Mouse (Mus musculus): ENCODE measurements around the gene Plxdc1. TPM values are rescaled to one million over a fixed set of nuclear protein-coding genes. Genes with fewer than 3 reads are reported as not detected.

Plxdc1 gene
- polyA plus RNA-seq, 1 experiment, result 0.02 TPM

GRCm38 (mm10) chr11:97998074-97998793 is 12.0 kb upstream of the Plxdc1 start:
- TF ChIP-seq GATA1 (IDR thresholded peaks at IDR 0.05; ENCODE audit: low read length) (no peak), TAL1 (IDR thresholded peaks at IDR 0.05; ENCODE audit: low read length) (no peak)
- Histone ChIP-seq H3K4me1 (ENCODE audit: control insufficient read depth) (peaks cover 29% of the 10 kb centered on the region), H3K4me3 (replicated peaks) (no peak overlapping the region), H3K27me3 (ENCODE audit: control insufficient read depth) (peaks cover 55% of the 10 kb centered on the region), H3K9me3 (ENCODE audit: control insufficient read depth, low read length) (no peaks in the 10 kb centered on the region; the same call in 1 of the 2 replicates), H3K36me3 (ENCODE audit: control insufficient read depth) (no peaks in the 10 kb centered on the region)

- H3K4me3 ChIP-seq (replicated peaks), result no peak overlapping the region
- peaks cover 22% of the 10 kb centered on the region for H3K4me1 ChIP-seq (ENCODE audit: control insufficient read depth)
- no peaks in the 10 kb centered on the region for H3K36me3 ChIP-seq (ENCODE audit: control insufficient read depth)
- peaks cover 48% of the 10 kb centered on the region for H3K27me3 ChIP-seq (ENCODE audit: control insufficient read depth)
- TF ChIP-seq GATA1 (IDR thresholded peaks at IDR 0.05; ENCODE audit: low read length) (no peak), TAL1 (IDR thresholded peaks at IDR 0.05; ENCODE audit: low read length) (no peak)
- H3K9me3 ChIP-seq (ENCODE audit: control insufficient read depth, low read length), result no peaks in the 10 kb centered on the region
These were observed 11.2 kb upstream of the Plxdc1 start for GRCm38 (mm10) chr11:97997387-97997960.

GRCm38 (mm10) chr11:97996691-97997090 is 10.4 kb upstream of the Plxdc1 start:
- Histone ChIP-seq H3K36me3 (ENCODE audit: control insufficient read depth) (no peaks in the 10 kb centered on the region), H3K9me3 (ENCODE audit: control insufficient read depth, low read length) (no peaks in the 10 kb centered on the region), H3K4me1 (ENCODE audit: control insufficient read depth) (peaks cover 22% of the 10 kb centered on the region), H3K27me3 (ENCODE audit: control insufficient read depth) (peaks cover 45% of the 10 kb centered on the region), H3K4me3 (replicated peaks) (no peak overlapping the region)
- no peak for TF ChIP-seq GATA1 (IDR thresholded peaks at IDR 0.05; ENCODE audit: low read length)
- TF ChIP-seq TAL1 (IDR thresholded peaks at IDR 0.05; ENCODE audit: low read length), result no peak

- peaks cover 19% of the 10 kb centered on the region for H3K4me1 ChIP-seq (ENCODE audit: control insufficient read depth)
- H3K4me3 ChIP-seq (replicated peaks), result peak within 1 kb of the TSS; percentile 52
- H3K27me3 ChIP-seq (ENCODE audit: control insufficient read depth), result peaks cover 37% of the 10 kb centered on the region
These were observed 9.5 kb upstream of the Plxdc1 start, which contains the start of gene Arl5c for GRCm38 (mm10) chr11:97995564-97996288. Arl5c (minus strand) TSS chr11:97996181.

GRCm38 (mm10) chr11:97994539-97995100 is 8.4 kb upstream of the Plxdc1 start:
- H3K36me3 ChIP-seq (ENCODE audit: control insufficient read depth), result no peaks in the 10 kb centered on the region
- H3K27me3 ChIP-seq (ENCODE audit: control insufficient read depth), result peaks cover 35% of the 10 kb centered on the region
- peak overlapping the region; percentile 52 for H3K4me3 ChIP-seq (replicated peaks)
- TF ChIP-seq TAL1 (IDR thresholded peaks at IDR 0.05; ENCODE audit: low read length) (no peak), GATA1 (IDR thresholded peaks at IDR 0.05; ENCODE audit: low read length) (no peak; the same call in 1 of the 2 replicates)
- H3K9me3 ChIP-seq (ENCODE audit: control insufficient read depth, low read length), result no peaks in the 10 kb centered on the region
- H3K4me1 ChIP-seq (ENCODE audit: control insufficient read depth), result peaks cover 28% of the 10 kb centered on the region

More at GRCm38 (mm10) chr11:97995564-97996288, 9.5 kb upstream of the Plxdc1 start, which contains the start of gene Arl5c:
- TF ChIP-seq TAL1 (IDR thresholded peaks at IDR 0.05; ENCODE audit: low read length) (no peak), GATA1 (IDR thresholded peaks at IDR 0.05; ENCODE audit: low read length) (no peak)
- Histone ChIP-seq H3K36me3 (ENCODE audit: control insufficient read depth) (no peaks in the 10 kb centered on the region), H3K9me3 (ENCODE audit: control insufficient read depth, low read length) (no peaks in the 10 kb centered on the region)

GRCm38 (mm10) chr11:97988530-97989096 is 2.4 kb upstream of the Plxdc1 start:
- Histone ChIP-seq H3K27me3 (ENCODE audit: control insufficient read depth) (peaks cover 47% of the 10 kb centered on the region), H3K4me3 (replicated peaks) (peak overlapping the region; percentile 69), H3K4me1 (ENCODE audit: control insufficient read depth) (peaks cover 43% of the 10 kb centered on the region), H3K9me3 (ENCODE audit: control insufficient read depth, low read length) (0 out of 2 replicates have a peak, but pooled peaks cover 2% of the 10 kb centered on the region), H3K36me3 (ENCODE audit: control insufficient read depth) (no peaks in the 10 kb centered on the region)
- no peak for TF ChIP-seq GATA1 (IDR thresholded peaks at IDR 0.05; ENCODE audit: low read length)
- no peak for TF ChIP-seq TAL1 (IDR thresholded peaks at IDR 0.05; ENCODE audit: low read length)

GRCm38 (mm10) chr11:97987551-97988526 is 1.6 kb upstream of the Plxdc1 start:
- H3K9me3 ChIP-seq (ENCODE audit: control insufficient read depth, low read length), result 0 out of 2 replicates have a peak, but pooled peaks cover 2% of the 10 kb centered on the region
- peaks cover 43% of the 10 kb centered on the region for H3K4me1 ChIP-seq (ENCODE audit: control insufficient read depth)
- peaks cover 47% of the 10 kb centered on the region for H3K27me3 ChIP-seq (ENCODE audit: control insufficient read depth)
- peak overlapping the region; percentile 69 for H3K4me3 ChIP-seq (replicated peaks)
- no peaks in the 10 kb centered on the region for H3K36me3 ChIP-seq (ENCODE audit: control insufficient read depth)
- no peak for TF ChIP-seq TAL1 (IDR thresholded peaks at IDR 0.05; ENCODE audit: low read length)
- TF ChIP-seq GATA1 (IDR thresholded peaks at IDR 0.05; ENCODE audit: low read length), result no peak

Measured in erythroblast, embryonic 14.5 days (primary cell).